ENCODE assay signal across 13 mouse cellular contexts in the genomic region with DNA sequence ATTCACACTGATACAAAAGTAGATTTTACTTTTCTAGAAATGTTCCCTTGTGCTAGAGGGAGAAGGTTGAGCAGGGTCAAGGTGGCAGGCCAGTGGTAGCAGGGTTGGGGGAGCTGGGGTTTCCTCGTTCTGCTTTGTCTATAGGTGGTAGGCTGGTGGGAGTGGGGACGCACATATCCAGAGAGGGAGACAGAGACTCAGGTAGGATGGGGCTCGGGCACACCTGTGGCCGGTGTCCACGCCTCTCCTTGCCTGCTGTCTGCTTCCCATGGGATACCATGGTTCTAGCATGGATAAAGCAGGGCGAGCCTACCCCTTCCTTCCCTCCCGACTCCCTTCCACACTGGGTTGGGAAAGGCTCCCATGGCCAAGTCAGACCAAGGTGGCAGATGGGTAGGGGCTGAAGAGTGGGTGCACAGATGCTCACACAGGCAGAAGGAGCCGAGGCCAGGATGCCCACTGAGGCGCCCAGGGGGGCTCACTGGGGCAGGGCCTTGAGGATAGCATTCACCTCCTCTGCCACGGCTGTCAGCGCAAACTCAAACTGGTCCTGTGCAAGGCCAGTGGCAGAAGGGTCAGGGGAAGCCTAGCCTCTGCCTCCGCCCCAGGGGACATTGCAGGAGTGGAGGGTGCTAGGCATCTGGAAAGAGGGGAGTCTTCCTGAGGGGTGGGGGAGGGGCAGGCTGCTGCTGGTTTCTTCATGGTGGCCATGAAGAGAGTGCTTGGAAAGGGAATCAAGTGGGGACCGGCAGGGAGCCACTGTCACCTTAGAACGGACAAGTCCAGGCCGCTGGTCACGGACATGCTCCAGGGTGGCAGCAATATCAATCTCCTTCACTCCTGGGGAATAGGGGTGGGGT. TPM values are rescaled to one million over a fixed set of nuclear protein-coding genes. Genes with fewer than 3 reads are reported as not detected.
A peak's percentile ranks its signal among the peaks of the same experiment; 100 is the strongest.
DNase-seq lines count a peak whose midpoint lies in the region; ATAC-seq and TF ChIP-seq lines count a peak whose summit lies in the region.
"Had no signal": no experiment of that assay in that cellular context is flagged by ENCODE, and none has a peak within 500 bp of the region (broad histone marks: within the 10 kb centered on the region; RNA-seq: fewer than 3 reads in every experiment).

No protein-coding gene starts in this region.

- no peak overlapping the region for H3K4me3 ChIP-seq in heart, embryonic 12.5 days
- peak overlapping the region; percentile 26 for H3K4me3 ChIP-seq in megakaryocyte, embryonic 14.5 days (replicated peaks)
- no peak overlapping the region for H3K4me3 ChIP-seq in heart, postnatal 0 days (ENCODE audit: low read depth, low read length)
- H3K4me3 ChIP-seq in olfactory bulb, adult 2 months (ENCODE audit: insufficient read depth, low read depth, low read length), result no peak overlapping the region

- no peak for DNase-seq in heart, adult 9 months (ENCODE audit: low spot score in 2 of 2)
- DNase-seq in heart, postnatal 0 days (ENCODE audit: low spot score), result no peak
- no peak for DNase-seq in adrenal gland, postnatal 14 days
- DNase-seq: forebrain, postnatal 0 days; spleen, adult 18-20 months; thymus, adult 2 months had no signal

- H3K4me2 ChIP-seq in heart, embryonic 12.5 days, result peak overlapping the region; percentile 35
- no peak overlapping the region for H3K4me2 ChIP-seq in heart, postnatal 0 days (ENCODE audit: low read depth, low read length)

- H3K36me3 ChIP-seq in heart, embryonic 12.5 days, result peaks cover 22% of the 10 kb centered on the region
- peaks cover 56% of the 10 kb centered on the region for H3K36me3 ChIP-seq in megakaryocyte, embryonic 14.5 days (replicated peaks; ENCODE audit: low read length)
- peaks cover 17% of the 10 kb centered on the region for H3K36me3 ChIP-seq in heart, postnatal 0 days (replicated peaks; ENCODE audit: control insufficient read depth, insufficient read depth, low read length)

- TF ChIP-seq EP300 in heart, postnatal 0 days (IDR thresholded peaks at IDR 0.05; ENCODE audit: low read depth), result no peak

- no peak for TF ChIP-seq CTCF in heart, postnatal 0 days (IDR thresholded peaks at IDR 0.05; ENCODE audit: low read depth)
- TF ChIP-seq CTCF in olfactory bulb, adult 2 months (IDR thresholded peaks at IDR 0.05; ENCODE audit: insufficient read depth, low read depth, low read length), result no peak

- peaks cover 36% of the 10 kb centered on the region for H3K4me1 ChIP-seq in heart, embryonic 12.5 days (replicated peaks)
- peaks cover 90% of the 10 kb centered on the region for H3K4me1 ChIP-seq in megakaryocyte, embryonic 14.5 days
- H3K4me1 ChIP-seq in heart, postnatal 0 days (ENCODE audit: control insufficient read depth, insufficient read depth), result peaks cover 26% of the 10 kb centered on the region
- H3K4me1 ChIP-seq in olfactory bulb, adult 2 months (ENCODE audit: control insufficient read depth, insufficient read depth, low read length), result peaks cover 46% of the 10 kb centered on the region

- H3K9ac ChIP-seq in heart, embryonic 12.5 days, result peak overlapping the region; percentile 64
- peak overlapping the region; percentile 2 for H3K9ac ChIP-seq in heart, postnatal 0 days (replicated peaks; ENCODE audit: low read depth, low read length)
- H3K9ac ChIP-seq: forebrain, postnatal 0 days had no signal

- ATAC-seq in heart, embryonic 12.5 days (ENCODE audit: insufficient number of reproducible peaks, low FRiP score), result no peak
- ATAC-seq in megakaryocyte, adult 5-6 weeks (ENCODE audit: poor library complexity, severe bottlenecking), result no peak
- ATAC-seq in heart, postnatal 0 days (ENCODE audit: insufficient read depth, low read depth), result no peak
- ATAC-seq: forebrain, postnatal 0 days had no signal

- 79% methylated on average over 16 of the region's 16 CpGs for WGBS in heart, embryonic 12.5 days
- WGBS in heart, postnatal 0 days, result 84% methylated on average over 16 of the region's 16 CpGs
- 80% methylated on average over 16 of the region's 16 CpGs for WGBS in olfactory bulb, adult 2 months

- H3K27ac ChIP-seq in heart, embryonic 12.5 days (ENCODE audit: poor library complexity, severe bottlenecking), result peak overlapping the region; percentile 95
- H3K27ac ChIP-seq in heart, postnatal 0 days (ENCODE audit: low read depth), result peak overlapping the region; percentile 95
- H3K27ac ChIP-seq in olfactory bulb, adult 2 months (ENCODE audit: insufficient read depth, low read depth, low read length), result peak overlapping the region; percentile 47; the same call in 1 of the 2 replicates

- no peaks in the 10 kb centered on the region for H3K9me3 ChIP-seq in heart, embryonic 12.5 days (replicated peaks)
- no peaks in the 10 kb centered on the region for H3K9me3 ChIP-seq in megakaryocyte, embryonic 14.5 days
- no peaks in the 10 kb centered on the region for H3K9me3 ChIP-seq in heart, postnatal 0 days (replicated peaks; ENCODE audit: control insufficient read depth, low read length)

- H3K27me3 ChIP-seq in heart, embryonic 12.5 days (replicated peaks), result 0 out of 2 replicates have a peak, but pooled peaks cover 2% of the 10 kb centered on the region
- H3K27me3 ChIP-seq in megakaryocyte, embryonic 14.5 days (replicated peaks), result no peaks in the 10 kb centered on the region
- H3K27me3 ChIP-seq in heart, postnatal 0 days (ENCODE audit: control insufficient read depth, insufficient read depth, low read length), result no peaks in the 10 kb centered on the region

- no peak for TF ChIP-seq POLR2A in olfactory bulb, adult 2 months (IDR thresholded peaks at IDR 0.05; ENCODE audit: insufficient read depth, low read depth, low read length)

RNA-seq across cellular contexts. Expression of gene Dnajb2, which starts 11.1 kb away (rescaled TPM):
- 34.5 and 37.5 TPM in 2 replicates for polyA plus RNA-seq in heart, embryonic 12.5 days (2016; fragmentation: Nextera tagmentation; extraction: Ambion mirVana)
- polyA plus RNA-seq in megakaryocyte, embryonic 14.5 days (2012; ENCODE audit: insufficient read depth, low replicate concordance), result 97.0 and 100 TPM in 2 replicates
- 1.9 and 2.6 TPM in 2 replicates for total RNA-seq in megakaryocyte, adult 5-6 weeks (2015)
- 5.9 and 7.3 TPM in 2 replicates for total RNA-seq in megakaryocyte, adult 5-6 weeks (2017)
- total RNA-seq in heart, postnatal 0 days (2014; rRNA removed; ENCODE audit: low replicate concordance), result 25.1 and 35.0 TPM in 2 replicates
- 34.9 and 36.7 TPM in 2 replicates for polyA plus RNA-seq in heart, postnatal 0 days (2015; fragmentation: Nextera tagmentation; extraction: Ambion mirVana)
- not detected in 2 replicates for polyA plus RNA-seq in olfactory bulb, adult 2 months (2012; ENCODE audit: insufficient read depth, insufficient read length, low replicate concordance, missing spikeins)
- total RNA-seq in adrenal gland, postnatal 14 days (2021), result 49.3 and 66.8 TPM in 2 replicates

RNA-seq across cellular contexts. Expression of gene A630095N17Rik, which starts 15.4 kb away (rescaled TPM):
- polyA plus RNA-seq in heart, embryonic 12.5 days (2016; fragmentation: Nextera tagmentation; extraction: Ambion mirVana), result not detected in 2 replicates
- not detected in 2 replicates for polyA plus RNA-seq in megakaryocyte, embryonic 14.5 days (2012; ENCODE audit: insufficient read depth, low replicate concordance)
- not detected in 2 replicates for total RNA-seq in megakaryocyte, adult 5-6 weeks (2015)
- not detected in 2 replicates for total RNA-seq in megakaryocyte, adult 5-6 weeks (2017)
- not detected in 2 replicates for total RNA-seq in heart, postnatal 0 days (2014; rRNA removed; ENCODE audit: low replicate concordance)
- not detected in 2 replicates for polyA plus RNA-seq in heart, postnatal 0 days (2015; fragmentation: Nextera tagmentation; extraction: Ambion mirVana)
- not detected in 2 replicates for polyA plus RNA-seq in olfactory bulb, adult 2 months (2012; ENCODE audit: insufficient read depth, insufficient read length, low replicate concordance, missing spikeins)
- total RNA-seq in adrenal gland, postnatal 14 days (2021), result not detected in 2 replicates
- total RNA-seq: forebrain, postnatal 0 days; heart, postnatal 36 days; left cerebral cortex, postnatal 25 days had no signal
- polyA plus RNA-seq: embryonic facial prominence, embryonic 11.5 days; thymus, adult 2 months had no signal

RNA-seq across cellular contexts. Expression of gene Ptprn, which starts 17.0 kb away (rescaled TPM):
- polyA plus RNA-seq in heart, embryonic 12.5 days (2016; fragmentation: Nextera tagmentation; extraction: Ambion mirVana), result 0.69 and 0.96 TPM in 2 replicates
- 12.4 and 22.6 TPM in 2 replicates for polyA plus RNA-seq in megakaryocyte, embryonic 14.5 days (2012; ENCODE audit: insufficient read depth, low replicate concordance)
- total RNA-seq in megakaryocyte, adult 5-6 weeks (2015), result not detected in 2 replicates
- not detected in 2 replicates for total RNA-seq in megakaryocyte, adult 5-6 weeks (2017)
- 0.04 and 0.15 TPM in 2 replicates for total RNA-seq in heart, postnatal 0 days (2014; rRNA removed; ENCODE audit: low replicate concordance)
- 0.16 and 0.26 TPM in 2 replicates for polyA plus RNA-seq in heart, postnatal 0 days (2015; fragmentation: Nextera tagmentation; extraction: Ambion mirVana)
- not detected in 2 replicates for polyA plus RNA-seq in olfactory bulb, adult 2 months (2012; ENCODE audit: insufficient read depth, insufficient read length, low replicate concordance, missing spikeins)
- total RNA-seq in adrenal gland, postnatal 14 days (2021), result 46.5 and 57.2 TPM in 2 replicates

RNA-seq across cellular contexts. Expression of gene Tuba4a, which starts 27.6 kb away (rescaled TPM):
- polyA plus RNA-seq in heart, embryonic 12.5 days (2016; fragmentation: Nextera tagmentation; extraction: Ambion mirVana), result 34.1 and 38.0 TPM in 2 replicates
- 283 and 585 TPM in 2 replicates for polyA plus RNA-seq in megakaryocyte, embryonic 14.5 days (2012; ENCODE audit: insufficient read depth, low replicate concordance)
- total RNA-seq in megakaryocyte, adult 5-6 weeks (2015), result 373 and 391 TPM in 2 replicates
- total RNA-seq in megakaryocyte, adult 5-6 weeks (2017), result 160 and 168 TPM in 2 replicates
- total RNA-seq in heart, postnatal 0 days (2014; rRNA removed; ENCODE audit: low replicate concordance), result 179 and 227 TPM in 2 replicates
- polyA plus RNA-seq in heart, postnatal 0 days (2015; fragmentation: Nextera tagmentation; extraction: Ambion mirVana), result 114 and 142 TPM in 2 replicates
- not detected in 2 replicates for polyA plus RNA-seq in olfactory bulb, adult 2 months (2012; ENCODE audit: insufficient read depth, insufficient read length, low replicate concordance, missing spikeins)
- total RNA-seq in adrenal gland, postnatal 14 days (2021), result 42.9 and 53.1 TPM in 2 replicates

RNA-seq across cellular contexts. Expression of gene Resp18, which starts 30.9 kb away (rescaled TPM):
- not detected in 2 replicates for polyA plus RNA-seq in heart, embryonic 12.5 days (2016; fragmentation: Nextera tagmentation; extraction: Ambion mirVana)
- polyA plus RNA-seq in megakaryocyte, embryonic 14.5 days (2012; ENCODE audit: insufficient read depth, low replicate concordance), result 0.26 TPM in 1 of 2 replicates, not detected in the other
- total RNA-seq in megakaryocyte, adult 5-6 weeks (2015), result not detected in 2 replicates
- not detected in 2 replicates for total RNA-seq in megakaryocyte, adult 5-6 weeks (2017)
- total RNA-seq in heart, postnatal 0 days (2014; rRNA removed; ENCODE audit: low replicate concordance), result not detected in 2 replicates
- 0.48 TPM in 1 of 2 replicates, not detected in the other for polyA plus RNA-seq in heart, postnatal 0 days (2015; fragmentation: Nextera tagmentation; extraction: Ambion mirVana)
- not detected in 2 replicates for polyA plus RNA-seq in olfactory bulb, adult 2 months (2012; ENCODE audit: insufficient read depth, insufficient read length, low replicate concordance, missing spikeins)
- total RNA-seq in adrenal gland, postnatal 14 days (2021), result 119 and 126 TPM in 2 replicates
- total RNA-seq: heart, postnatal 36 days had no signal
